Mouse (Mus musculus) R1 (cell line): ENCODE measurements at regions not wholly inside any gene's neighbourhood (a gene's known extent, or its start where the extent isn't known, plus 50 kb on each side); places are given as distances from the start of the nearest gene placed in this dataset.
"Not testable (repeated sequence)": the region's sequence is repeated elsewhere in the genome, so short reads cannot be mapped to it uniquely, and the experiment has no call there.

Source experiments
- DNase-seq: peaks from one replicate; pipeline ENCODE4 v3.0.0-alpha.2; 2018; ENCODE audit warnings: low read depth, low spot score

DNA sequence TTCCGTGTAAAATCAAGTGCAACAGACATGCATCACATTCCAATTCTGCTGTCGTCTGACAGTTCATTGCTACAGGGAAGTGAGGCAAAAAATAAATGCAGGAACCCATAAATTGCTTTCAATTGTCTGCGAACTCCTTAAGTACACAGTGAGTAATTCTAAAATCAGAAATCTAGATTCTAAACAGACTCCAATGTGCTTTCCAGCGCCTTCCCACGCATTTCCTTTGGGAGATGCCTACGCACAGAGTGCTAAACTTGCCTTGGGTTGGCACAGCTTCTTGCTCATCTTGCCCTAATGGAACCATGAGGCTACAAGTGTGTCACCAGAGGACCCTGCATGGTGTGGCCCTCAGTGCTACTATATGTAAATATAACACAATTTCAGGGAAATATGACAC is 212.6 kb downstream of the Samd5 start:
- no peak for DNase-seq

DNA sequence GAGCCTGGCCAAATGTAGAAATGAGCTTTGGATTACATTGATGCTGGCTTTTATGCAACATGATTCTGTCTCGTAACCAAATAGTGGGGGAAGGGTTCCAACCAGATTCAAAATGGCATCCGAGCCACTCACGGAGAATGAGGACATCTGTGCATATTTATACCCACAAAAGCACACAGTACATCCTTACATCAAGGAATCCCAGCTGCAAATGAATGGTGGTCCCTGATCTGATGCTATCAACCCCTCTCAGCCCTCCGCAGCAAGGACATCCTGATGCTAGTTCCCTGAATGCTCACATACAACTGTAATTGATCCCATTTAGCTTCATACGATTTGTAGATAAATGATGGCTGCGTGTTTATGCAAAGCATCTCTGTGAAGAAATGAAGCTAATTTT is 215.9 kb downstream of the Samd5 start:
- no peak for DNase-seq

DNA sequence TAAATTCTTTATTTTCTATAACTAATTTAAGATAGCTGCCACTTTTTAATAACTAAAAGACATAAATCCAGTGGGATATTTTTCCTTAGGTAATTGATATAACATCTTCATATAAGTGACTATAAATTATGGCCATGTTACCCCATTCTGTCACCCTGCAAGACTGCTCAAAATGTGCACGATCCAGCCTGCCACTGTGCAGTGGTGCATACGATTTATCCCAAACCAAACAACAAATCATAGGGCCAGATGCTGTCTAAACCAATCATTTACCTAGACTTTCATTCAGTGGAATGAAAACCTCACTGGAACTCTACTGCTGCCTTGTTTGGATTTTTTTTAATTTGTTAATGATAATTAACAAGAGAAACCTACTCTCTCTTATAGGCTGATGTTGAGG is 216.5 kb downstream of the Samd5 start:
- DNase-seq = no peak

DNA sequence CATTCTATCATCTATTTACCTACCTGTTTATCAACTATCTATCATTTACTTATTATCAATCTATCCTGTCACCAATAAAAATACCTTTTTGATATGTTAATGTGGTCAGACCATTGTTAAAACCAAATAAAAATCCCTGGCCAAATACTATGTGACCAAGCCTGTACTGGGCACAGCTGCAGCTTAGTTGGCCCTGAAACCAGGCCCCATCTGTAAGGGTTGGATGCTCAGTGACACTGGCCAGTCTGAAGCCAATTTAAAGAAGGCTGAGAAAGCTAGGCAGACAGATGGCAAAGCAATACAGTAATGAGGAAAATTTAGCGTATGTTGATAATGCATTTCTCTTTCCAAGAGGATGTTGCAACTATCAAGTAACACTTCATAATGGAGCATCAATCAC is 217.8 kb downstream of the Samd5 start:
- no peak for DNase-seq

DNA sequence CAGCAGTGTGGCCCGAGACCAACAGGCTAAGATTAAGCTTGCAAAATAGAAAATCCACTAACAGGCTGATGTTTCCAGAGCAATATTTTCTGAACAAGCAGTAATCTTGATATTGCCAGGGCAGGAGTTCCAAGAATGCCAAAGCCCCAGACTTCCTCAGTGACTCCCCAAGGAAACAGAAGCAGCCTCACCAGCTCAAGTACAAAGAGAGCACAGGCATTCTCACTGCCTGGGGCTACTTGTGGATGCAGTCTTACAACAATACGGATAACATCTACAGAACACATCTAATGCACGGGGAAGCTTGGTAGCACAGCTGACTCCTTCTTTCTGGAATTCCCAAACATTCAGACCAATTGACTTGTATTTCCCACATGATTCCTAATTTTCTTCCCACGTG is 235.9 kb downstream of the Samd5 start:
- DNase-seq = no peak

DNA sequence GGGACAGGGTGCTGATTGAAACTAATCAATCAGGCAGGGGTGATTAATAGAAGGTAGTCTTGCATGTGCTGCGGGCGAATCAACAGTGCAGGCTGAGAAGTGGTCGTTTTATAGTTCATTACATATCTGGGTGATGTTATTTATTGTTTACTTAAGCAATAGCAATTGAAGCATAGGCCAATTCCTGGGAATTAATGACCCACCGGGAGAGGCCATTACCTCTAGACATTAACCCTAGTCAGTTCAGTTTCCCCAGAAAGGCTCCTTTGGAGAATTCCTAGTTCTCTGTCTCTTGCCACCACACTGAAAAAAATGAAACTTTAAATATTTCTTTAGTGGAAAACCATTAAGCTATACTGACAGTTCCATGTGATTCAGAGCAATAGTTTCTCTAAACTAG is 236.6 kb downstream of the Samd5 start:
- no peak for DNase-seq

DNA sequence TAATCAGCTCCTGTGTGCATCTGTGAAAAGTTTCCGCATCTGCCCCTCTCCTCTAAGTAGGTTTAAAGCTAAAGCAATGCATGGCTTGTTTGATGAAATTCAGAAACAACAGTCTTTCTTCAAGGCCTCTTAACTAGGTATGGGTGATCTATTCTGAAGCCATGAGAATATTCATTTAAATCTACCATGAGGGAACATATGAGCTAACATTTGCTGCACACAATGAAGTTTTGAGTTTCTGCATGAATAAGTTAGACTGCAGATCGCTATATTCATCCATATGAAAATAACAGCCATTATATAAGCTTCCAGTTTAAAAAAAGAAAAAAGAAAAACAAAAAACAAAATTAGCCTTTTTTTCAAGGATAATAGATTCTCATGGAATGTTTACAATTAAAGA is 245.9 kb downstream of the Samd5 start:
- no peak for DNase-seq

DNA sequence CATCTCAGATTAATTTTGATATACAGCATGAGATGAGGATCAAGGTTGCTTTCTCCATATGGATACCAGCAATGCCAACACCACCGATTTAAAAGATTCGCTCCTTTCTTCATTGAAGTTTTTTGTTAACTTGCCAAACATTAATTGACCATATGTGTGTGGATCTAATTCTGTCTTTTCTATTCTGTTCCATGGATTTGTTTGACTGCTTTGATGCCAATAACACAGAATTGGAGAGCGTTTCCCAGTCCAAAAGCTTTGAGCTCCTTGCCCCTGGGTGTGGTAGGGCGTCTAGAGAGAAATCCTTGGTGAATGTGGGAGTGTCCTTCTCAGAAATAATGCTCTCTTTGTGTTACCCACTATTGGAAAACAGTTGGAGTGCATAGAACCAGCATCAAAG is 254.3 kb downstream of the Samd5 start:
- no peak for DNase-seq

DNA sequence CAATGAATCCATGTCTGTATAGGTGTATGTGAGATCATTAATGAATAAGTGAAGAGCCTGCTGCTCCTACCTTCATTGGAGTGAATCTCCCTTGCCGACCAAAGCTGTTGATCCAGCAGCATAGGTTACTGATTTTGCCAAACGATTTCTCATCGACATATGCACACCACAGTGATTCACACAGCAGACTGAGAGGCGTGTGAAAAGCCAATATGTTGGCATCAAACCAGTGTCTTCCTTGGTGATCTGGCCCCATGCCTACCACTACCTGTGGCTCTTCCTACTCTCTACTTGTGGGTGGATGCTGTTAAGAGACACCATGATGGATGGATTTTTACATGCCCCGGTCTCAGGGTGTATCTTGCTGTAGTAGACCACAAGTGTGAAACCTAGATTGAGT is 258.3 kb downstream of the Samd5 start:
- no peak for DNase-seq

DNA sequence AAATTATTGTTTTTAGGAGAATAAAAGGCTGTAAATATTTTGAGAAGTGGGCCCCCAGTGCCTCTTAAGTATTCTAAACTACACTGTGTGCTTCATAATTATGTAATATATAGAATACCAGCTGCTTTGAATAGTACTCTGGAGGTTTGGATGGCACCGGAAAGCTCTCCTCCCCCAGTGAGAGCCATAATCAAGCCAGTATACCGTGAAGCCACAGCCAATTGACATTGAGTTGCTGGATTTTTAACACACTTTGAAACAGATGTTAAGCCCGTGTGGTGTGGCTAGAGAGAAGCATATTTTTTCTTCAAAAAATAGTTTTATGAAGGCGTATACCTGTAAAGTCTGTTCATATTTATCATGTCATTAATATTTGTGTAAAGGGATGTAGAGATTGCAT is 268.9 kb downstream of the Samd5 start:
- no peak for DNase-seq

DNA sequence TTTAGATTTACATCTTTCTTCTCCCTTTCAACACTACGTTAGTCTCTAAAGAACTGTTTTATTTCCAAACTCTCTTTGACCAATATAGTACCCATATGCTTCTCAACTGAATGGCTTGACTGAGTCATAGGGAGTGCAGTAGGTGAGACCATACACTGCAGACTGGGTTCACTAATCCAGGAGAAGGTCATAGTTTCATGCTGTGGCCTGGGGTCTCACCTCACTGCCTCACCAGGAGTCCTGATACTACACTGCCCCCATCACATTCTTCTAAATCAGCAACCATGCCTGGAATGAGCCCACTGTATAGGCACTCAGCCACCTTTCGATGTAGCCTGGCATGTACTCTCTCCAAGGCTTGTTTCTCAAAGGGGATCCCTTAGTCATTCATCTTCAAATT is 269.6 kb downstream of the Samd5 start:
- no peak for DNase-seq

DNA sequence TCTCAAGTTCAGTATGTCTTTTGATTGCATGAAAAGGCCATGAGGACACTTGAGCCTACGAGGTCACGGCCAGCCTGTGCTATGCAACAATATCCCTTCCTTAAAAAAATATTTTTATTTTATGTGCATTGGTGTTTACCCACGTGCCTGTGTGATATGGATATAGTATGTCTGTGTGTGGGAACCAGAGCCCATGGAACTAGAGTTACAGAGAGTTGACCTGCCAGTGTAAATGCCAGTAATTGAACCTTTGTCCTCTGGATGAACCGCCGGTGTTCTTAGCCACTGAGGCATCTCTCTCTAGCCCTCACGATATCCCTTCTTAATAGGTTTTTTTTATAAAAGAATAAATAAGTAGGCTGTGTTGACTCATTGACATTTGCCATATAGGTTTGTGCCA is 270.0 kb downstream of the Samd5 start:
- no peak for DNase-seq

DNA sequence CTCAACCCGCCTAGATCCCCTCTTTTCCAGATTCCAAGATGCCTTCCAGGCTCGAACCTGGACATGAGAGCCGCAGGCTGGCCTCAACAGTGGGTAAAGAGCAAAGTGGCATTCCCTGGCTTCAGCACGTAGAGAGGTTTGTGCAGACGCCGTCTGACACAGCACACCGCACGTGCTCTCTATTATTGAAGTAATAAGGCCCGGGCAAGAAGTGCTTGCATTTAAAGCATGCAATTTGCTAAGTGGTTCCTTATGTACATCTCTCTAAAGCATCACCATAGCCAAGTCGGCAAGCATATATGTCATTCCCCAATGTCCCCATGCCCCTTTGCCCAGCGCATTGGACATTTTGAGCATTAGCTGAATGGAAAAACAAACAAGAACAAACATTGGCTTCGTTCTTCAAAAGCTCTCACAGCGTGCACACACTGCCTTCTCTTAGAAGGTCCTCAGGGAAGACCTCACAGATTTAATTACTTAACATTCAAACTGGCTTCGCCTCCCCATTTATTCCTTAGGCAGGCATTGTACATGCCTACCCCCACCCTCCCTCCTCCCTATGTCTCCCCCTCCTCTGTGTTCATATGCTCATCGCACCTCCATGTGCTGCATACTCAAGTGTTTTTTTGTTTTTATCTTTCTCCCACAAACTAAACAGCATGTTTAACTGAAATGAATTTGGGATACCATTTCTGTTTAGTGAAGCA is 273.9 kb downstream of the Samd5 start:
- DNase-seq = peak; percentile 5

DNA sequence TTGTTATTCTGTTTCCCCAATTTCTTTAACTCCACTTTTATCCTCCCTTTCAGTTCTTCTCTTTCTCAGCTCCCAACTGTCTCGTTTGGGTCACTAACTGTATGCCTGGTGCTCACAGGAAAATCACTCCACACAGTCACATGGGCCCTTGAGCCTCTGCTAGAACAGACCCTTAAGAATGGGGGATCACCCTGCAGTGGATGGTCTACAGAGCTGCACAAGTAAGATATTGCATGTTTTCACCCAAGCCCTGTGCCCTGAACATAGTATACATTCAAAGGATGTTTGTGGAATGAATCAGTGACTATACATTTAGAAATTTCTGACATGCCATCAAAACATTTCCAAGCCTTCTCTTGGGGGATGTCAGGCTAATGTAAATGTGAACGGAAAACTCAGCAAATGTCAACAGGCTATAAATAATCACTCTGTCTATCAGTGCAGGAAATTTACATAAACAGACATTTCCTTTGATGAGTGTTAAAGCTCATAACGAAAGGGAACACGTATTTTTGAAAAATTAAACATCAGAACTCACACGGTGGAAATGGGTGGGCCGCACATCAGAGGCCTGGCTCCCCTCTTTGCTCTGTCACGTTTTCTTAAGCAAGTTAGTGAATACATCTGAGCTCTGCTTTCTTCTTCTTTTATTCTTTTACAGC is 297.4 kb downstream of the Samd5 start:
- no peak for DNase-seq

DNA sequence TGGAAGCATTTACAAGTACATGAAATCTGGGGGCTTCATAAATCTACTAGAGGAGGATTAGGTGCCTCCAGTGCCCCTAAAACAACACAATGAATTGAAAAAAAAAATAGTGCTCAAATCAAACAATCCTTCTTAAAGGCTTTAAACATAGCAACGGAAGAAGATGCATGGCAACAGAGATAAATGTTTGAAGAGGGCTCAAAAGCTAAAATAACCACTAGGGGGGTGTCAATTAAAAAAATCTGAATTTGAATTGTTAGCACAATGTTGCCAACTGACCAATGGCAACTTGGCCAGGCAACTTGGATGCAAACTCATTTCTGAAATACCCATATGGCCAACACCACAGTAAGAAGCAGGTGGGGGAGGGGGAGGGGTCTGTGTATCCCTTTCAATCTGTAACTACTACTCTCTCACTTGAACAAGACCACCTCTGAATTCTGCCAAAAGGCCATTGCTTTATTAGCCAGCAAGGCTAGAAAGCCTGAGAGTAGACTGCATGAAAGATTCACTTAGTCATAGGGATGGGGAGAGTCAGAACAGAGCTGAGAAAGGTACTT is 312.6 kb downstream of the Samd5 start:
- DNase-seq = no peak

DNA sequence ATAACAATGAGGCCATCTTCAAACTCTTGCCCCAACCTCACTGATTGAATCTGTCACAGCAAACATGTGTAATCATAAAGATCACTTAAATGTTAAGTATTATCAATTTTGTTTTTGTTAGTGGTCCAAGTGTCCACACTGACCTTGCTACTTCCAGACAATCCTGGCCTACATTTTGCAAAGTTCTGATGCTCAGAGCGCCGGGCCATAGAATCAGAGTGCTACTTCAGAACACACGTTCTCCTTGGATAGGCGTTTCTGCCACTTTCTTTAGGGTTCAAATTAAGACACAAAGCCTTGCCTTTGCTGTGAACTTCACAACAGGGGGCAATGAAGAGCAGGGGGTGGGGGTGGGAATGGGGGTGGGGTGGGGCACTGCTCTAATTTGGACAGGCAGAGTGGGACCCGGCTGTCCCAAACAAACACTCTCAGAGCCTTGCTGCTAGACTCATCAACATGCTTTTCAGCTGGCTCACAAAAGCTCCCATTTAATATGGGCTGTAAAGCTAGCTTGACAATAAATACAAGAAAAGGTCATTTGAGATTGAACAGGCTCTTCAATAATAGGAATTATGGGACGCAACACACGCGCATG is 336.7 kb downstream of the Samd5 start:
- DNase-seq = no peak

DNA sequence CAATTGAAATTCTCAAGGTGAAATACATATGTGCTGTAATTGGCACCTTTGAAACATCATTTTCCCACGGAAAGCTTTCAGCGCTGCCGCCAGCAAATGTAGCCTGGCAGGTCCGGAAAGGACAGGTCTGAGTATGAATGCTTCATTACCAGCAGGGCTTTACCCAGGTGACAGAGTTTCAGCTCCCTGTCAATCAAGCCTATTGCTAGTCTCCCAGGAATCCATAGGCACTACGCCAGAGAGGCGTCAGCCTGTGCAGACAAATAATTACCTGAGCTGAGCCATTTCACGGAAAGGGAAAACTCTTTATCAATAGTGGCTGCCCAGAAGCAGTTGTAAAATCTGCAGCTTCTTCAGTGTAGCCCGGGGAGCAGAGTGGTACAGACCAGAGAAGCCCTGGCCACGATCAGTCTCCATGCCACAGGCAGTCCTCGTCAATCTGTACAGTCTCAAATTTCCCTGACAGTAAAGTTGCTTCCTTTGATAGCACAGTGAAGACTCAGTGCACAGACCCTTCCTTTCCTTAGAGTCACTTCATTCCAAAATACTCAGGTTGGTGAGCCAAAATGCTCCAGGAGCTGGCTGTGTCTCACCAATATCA is 340.7 kb downstream of the Samd5 start:
- DNase-seq = no peak

DNA sequence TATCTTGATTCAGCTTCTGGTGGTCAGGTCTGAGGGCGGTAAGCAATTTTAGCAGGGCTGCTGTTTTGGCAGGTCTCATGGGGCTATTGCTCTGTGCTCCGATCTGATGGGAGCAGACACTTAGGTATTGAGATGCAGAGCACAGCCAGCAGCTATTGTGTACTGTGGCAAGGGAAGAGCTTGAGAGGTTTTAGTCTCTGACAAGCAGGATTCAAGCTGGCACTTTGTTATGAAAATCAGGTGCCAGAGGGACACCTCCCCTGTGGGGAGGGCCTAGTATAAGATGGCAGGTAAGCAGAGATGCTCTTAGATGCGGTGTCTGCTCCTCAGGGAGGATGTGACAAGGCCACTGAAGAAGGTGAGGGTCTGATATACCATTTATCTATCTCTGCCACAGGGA is 343.3 kb downstream of the Samd5 start:
- peak; percentile 71 for DNase-seq

DNA sequence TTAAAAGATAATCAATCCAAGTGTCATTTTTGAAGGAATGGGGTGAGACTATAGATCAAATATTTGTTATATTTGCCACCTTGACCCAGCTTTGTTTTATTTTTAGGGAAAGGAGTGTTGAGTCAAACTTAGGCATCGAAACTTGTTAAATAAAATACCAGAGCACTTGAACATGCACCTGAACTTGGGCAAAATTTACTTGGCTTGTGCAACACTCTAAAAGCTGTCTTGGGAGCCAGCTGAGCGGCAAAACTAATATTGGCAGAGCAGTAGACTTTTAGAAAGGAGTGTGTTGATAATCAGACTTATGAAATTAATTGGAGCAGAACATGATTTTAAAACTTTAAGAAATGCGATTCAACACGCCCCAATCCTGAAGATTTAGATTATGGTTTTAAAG is 346.7 kb downstream of the Samd5 start:
- DNase-seq = no peak

DNA sequence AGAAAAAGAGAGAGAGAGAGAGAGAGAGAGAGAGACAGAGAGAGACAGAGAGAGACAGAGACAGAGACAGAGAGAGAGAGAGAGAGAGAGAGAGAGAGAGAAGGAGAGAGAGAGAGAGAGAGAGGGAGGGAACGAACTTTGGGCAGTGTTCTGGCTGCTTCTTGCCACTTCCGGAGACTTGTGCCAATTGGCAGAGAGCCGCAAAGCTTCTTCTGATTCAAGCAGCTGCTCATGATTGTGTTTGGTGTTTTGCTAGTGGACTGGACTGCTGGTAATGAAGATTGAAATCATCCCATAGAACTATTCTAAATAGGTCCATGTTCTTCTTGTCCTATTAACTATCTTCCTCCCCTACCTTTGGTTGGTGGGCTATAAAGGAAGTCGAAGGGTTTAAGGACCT is 347.1 kb downstream of the Samd5 start:
- not testable (repeated sequence) for DNase-seq

DNA sequence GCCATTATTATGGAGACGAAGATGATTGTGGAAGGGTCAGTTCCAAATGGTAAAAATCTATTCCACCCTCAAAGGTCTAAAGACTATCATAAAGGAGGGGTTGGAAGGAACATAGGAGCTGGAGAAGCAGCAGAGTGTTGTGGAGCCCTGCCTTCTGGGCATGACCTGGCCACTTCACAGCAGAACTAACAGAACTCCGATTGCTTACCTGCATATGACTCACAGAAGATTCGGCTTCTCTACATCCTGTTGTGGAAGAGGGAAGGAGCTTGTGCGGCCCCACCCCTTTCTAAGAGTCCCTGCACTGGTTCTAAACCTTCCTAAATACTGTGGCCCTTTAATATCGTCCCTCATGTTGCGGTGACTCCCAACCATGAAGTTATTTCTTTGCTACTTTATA is 362.7 kb downstream of the Samd5 start:
- no peak for DNase-seq

DNA sequence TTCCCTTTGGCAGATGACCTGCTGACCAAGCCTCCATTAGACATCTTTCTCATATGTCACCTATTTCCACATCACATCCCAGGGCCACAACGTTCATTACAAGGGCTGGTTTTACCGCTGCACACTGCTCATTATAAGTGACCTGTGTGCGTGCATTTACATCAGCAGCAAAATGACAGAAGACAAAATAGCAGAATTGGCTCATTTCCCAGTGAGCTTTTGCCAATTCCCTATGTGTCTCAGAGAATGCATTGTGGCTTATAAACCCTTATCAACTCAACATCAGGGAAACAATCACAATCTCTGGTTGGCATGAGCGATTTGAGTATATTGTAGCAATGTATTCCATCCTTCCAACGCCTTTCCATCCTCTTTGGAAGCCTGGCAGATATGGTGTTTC is 364.7 kb downstream of the Samd5 start:
- no peak for DNase-seq

DNA sequence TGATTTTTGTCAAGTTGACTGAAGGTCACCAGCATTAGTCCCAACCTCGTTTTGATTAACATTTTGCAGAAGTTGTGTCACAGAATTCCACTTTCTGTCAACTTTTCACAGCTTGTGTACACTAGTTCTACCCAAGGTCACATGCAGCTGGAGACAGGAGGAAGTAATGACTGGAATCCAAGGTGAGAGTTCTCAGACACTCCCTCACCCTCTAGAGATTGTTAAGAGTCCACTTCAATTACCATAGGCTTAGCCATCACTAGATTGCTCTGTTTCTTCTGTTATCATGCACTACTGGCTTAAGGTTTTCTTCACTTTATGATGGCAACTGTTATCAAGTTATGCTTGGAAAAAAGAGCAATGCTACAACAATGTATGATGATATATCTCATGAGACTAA is 379.0 kb downstream of the Samd5 start:
- DNase-seq = peak; percentile 8
